Mouse (Mus musculus) stomach, embryonic 15.5 days (tissue): ENCODE results near the gene Ildr2. TPM values are rescaled to one million over a fixed set of nuclear protein-coding genes. Genes with fewer than 3 reads are reported as not detected.

Experiments used
- ATAC-seq: fragments of 200-750 bp; cut with Nextera tagmentation; 2 replicates; pipeline ENCODE4 v1.8.0; 2017; ENCODE audit warnings: low read depth, moderate number of reproducible peaks, moderate TSS enrichment; ENCODE audit not compliant: insufficient read depth, low FRiP score
- H3K27ac ChIP-seq: fragments of 300-500 bp; sonication (generic); 2 replicates; pipeline ENCODE4 v1.5.1; 2015; ENCODE audit warnings: mild to moderate bottlenecking, inconsistent platforms
- H3K27me3 ChIP-seq: fragments of 300-500 bp; sonication (generic); replicated peaks from 2 replicates; pipeline ENCODE4 v1.6.1; 2015; ENCODE audit warnings: inconsistent platforms
- H3K36me3 ChIP-seq: fragments of 300-500 bp; sonication (generic); 2 replicates; pipeline ENCODE4 v1.6.1; 2015; ENCODE audit warnings: inconsistent platforms
- H3K4me1 ChIP-seq: fragments of 300-500 bp; sonication (generic); 2 replicates; pipeline ENCODE4 v1.6.1; 2015; ENCODE audit warnings: inconsistent platforms
- H3K4me2 ChIP-seq: fragments of 300-500 bp; sonication (generic); 2 replicates; pipeline ENCODE4 v1.6.1; 2015; ENCODE audit warnings: mild to moderate bottlenecking, inconsistent platforms
- H3K4me3 ChIP-seq: fragments of 300-500 bp; sonication (generic); replicated peaks from 2 replicates; pipeline ENCODE4 v1.5.1; 2015; ENCODE audit warnings: inconsistent platforms
- H3K9ac ChIP-seq: fragments of 300-500 bp; sonication (generic); 2 replicates; pipeline ENCODE4 v1.6.1; 2015; ENCODE audit warnings: inconsistent platforms
- H3K9me3 ChIP-seq: fragments of 300-500 bp; sonication (generic); 2 replicates; pipeline ENCODE4 v1.6.1; 2016; ENCODE audit warnings: inconsistent platforms
- WGBS: fragments of 180-500 bp; shearing (Covaris S2); methylation state at CpG from one replicate; pipeline ENCODE4 v1.1.7; 2015; 5-methylcytosine and 5-hydroxymethylcytosine counted together
- polyA plus RNA-seq: library from polyadenylated mRNA; unstranded; fragments of >200 nt; fragmentation: Nextera tagmentation; extraction: Ambion mirVana; gene quantifications from 2 replicates; pipeline ENCODE4 v1.2.1, GENCODE M21; 2015

Ildr2 gene
- polyA plus RNA-seq, result 1.3 and 1.5 TPM in 2 replicates

GRCm38 (mm10) chr1:166253898-166254894 is at the start of gene Ildr2:
Ildr2 (plus strand) TSS chr1:166254139.
- peak; percentile 61; the same call in 1 of the 2 replicates for ATAC-seq
- no peaks in the 10 kb centered on the region for H3K36me3 ChIP-seq
- under 1% methylated on average over 65 of the region's 72 CpGs for WGBS
- no peak within 1 kb of the TSS for H3K27ac ChIP-seq
- H3K4me1 ChIP-seq, result peaks cover 4% of the 10 kb centered on the region; the same call in 1 of the 2 replicates
- H3K27me3 ChIP-seq, result peaks cover 28% of the 10 kb centered on the region; the same call in 1 of the 2 replicates
- H3K4me3 ChIP-seq, result peak within 1 kb of the TSS; percentile 49
- H3K9me3 ChIP-seq, result no peaks in the 10 kb centered on the region
- peak within 1 kb of the TSS; percentile 22 for H3K9ac ChIP-seq
- H3K4me2 ChIP-seq, result peak within 1 kb of the TSS; percentile 98

- no peak for ATAC-seq
- no peaks in the 10 kb centered on the region for H3K27me3 ChIP-seq
- H3K4me2 ChIP-seq, result no peak overlapping the region
- no peaks in the 10 kb centered on the region for H3K4me1 ChIP-seq
- H3K9me3 ChIP-seq, result no peaks in the 10 kb centered on the region
- WGBS, result 56% methylated on average over 5 of the region's 5 CpGs
- no peak overlapping the region for H3K9ac ChIP-seq
- H3K36me3 ChIP-seq, result no peaks in the 10 kb centered on the region
- no peak overlapping the region for H3K27ac ChIP-seq
- H3K4me3 ChIP-seq, result no peak overlapping the region
These were observed 49.8 kb upstream of the Ildr2 start for GRCm38 (mm10) chr1:166204171-166204570.

- no peak for ATAC-seq
- 71% methylated on average over 3 of the region's 3 CpGs for WGBS
- Histone ChIP-seq H3K4me1 (no peaks in the 10 kb centered on the region), H3K9ac (no peak overlapping the region), H3K4me2 (no peak overlapping the region), H3K36me3 (no peaks in the 10 kb centered on the region), H3K27ac (no peak overlapping the region), H3K9me3 (no peaks in the 10 kb centered on the region), H3K4me3 (no peak overlapping the region), H3K27me3 (no peaks in the 10 kb centered on the region)
These were observed 48.8 kb upstream of the Ildr2 start for GRCm38 (mm10) chr1:166205159-166205558.

- no peak for ATAC-seq
- Histone ChIP-seq H3K4me3 (no peak overlapping the region), H3K36me3 (no peaks in the 10 kb centered on the region), H3K9me3 (no peaks in the 10 kb centered on the region), H3K9ac (no peak overlapping the region), H3K27ac (no peak overlapping the region), H3K27me3 (no peaks in the 10 kb centered on the region), H3K4me2 (no peak overlapping the region), H3K4me1 (no peaks in the 10 kb centered on the region)
- WGBS, result 77% methylated on average over 6 of the region's 6 CpGs
These were observed 44.6 kb upstream of the Ildr2 start for GRCm38 (mm10) chr1:166209371-166209770.

- Histone ChIP-seq H3K4me1 (no peaks in the 10 kb centered on the region), H3K27me3 (no peaks in the 10 kb centered on the region), H3K4me2 (no peak overlapping the region), H3K9ac (no peak overlapping the region), H3K9me3 (no peaks in the 10 kb centered on the region), H3K36me3 (no peaks in the 10 kb centered on the region), H3K4me3 (no peak overlapping the region), H3K27ac (no peak overlapping the region)
- ATAC-seq, result no peak
- WGBS, result 82% methylated on average over 4 of the region's 4 CpGs
These were observed 39.8 kb upstream of the Ildr2 start for GRCm38 (mm10) chr1:166214181-166214580.

GRCm38 (mm10) chr1:166238315-166238969 is 15.5 kb upstream of the Ildr2 start, which contains the start of gene Mael:
Mael (minus strand) TSS chr1:166238747.
- Histone ChIP-seq H3K4me3 (no peak within 1 kb of the TSS), H3K9ac (no peak within 1 kb of the TSS), H3K4me1 (no peaks in the 10 kb centered on the region), H3K4me2 (no peak within 1 kb of the TSS), H3K27ac (no peak within 1 kb of the TSS), H3K9me3 (no peaks in the 10 kb centered on the region), H3K27me3 (no peaks in the 10 kb centered on the region), H3K36me3 (no peaks in the 10 kb centered on the region)
- WGBS, result 82% methylated on average over 53 of the region's 53 CpGs
- ATAC-seq, result no peak

GRCm38 (mm10) chr1:166244285-166244684 is 9.7 kb upstream of the Ildr2 start:
- WGBS, result 76% methylated on average over 6 of the region's 6 CpGs
- H3K4me1 ChIP-seq, result no peaks in the 10 kb centered on the region
- H3K27ac ChIP-seq, result no peak overlapping the region
- H3K27me3 ChIP-seq, result no peaks in the 10 kb centered on the region
- H3K36me3 ChIP-seq, result no peaks in the 10 kb centered on the region
- no peak overlapping the region for H3K4me2 ChIP-seq
- H3K9ac ChIP-seq, result no peak overlapping the region
- no peak overlapping the region for H3K4me3 ChIP-seq
- H3K9me3 ChIP-seq, result no peaks in the 10 kb centered on the region
- ATAC-seq, result no peak

- no peak overlapping the region for H3K4me3 ChIP-seq
- peak overlapping the region; percentile 98; the same call in 1 of the 2 replicates for H3K4me2 ChIP-seq
- H3K27ac ChIP-seq, result no peak overlapping the region
- no peak for ATAC-seq
- WGBS, result 53% methylated on average over 8 of the region's 8 CpGs
- H3K27me3 ChIP-seq, result peaks cover 28% of the 10 kb centered on the region; the same call in 1 of the 2 replicates
- H3K9me3 ChIP-seq, result no peaks in the 10 kb centered on the region
- peaks cover 4% of the 10 kb centered on the region; the same call in 1 of the 2 replicates for H3K4me1 ChIP-seq
- no peaks in the 10 kb centered on the region for H3K36me3 ChIP-seq
- H3K9ac ChIP-seq, result no peak overlapping the region
These were observed 1.2 kb downstream of the Ildr2 start for GRCm38 (mm10) chr1:166255091-166255490.

GRCm38 (mm10) chr1:166255651-166256050 is 1.7 kb downstream of the Ildr2 start:
- Histone ChIP-seq H3K9me3 (no peaks in the 10 kb centered on the region), H3K27me3 (peaks cover 28% of the 10 kb centered on the region; the same call in 1 of the 2 replicates), H3K9ac (no peak overlapping the region), H3K4me1 (peaks cover 4% of the 10 kb centered on the region; the same call in 1 of the 2 replicates), H3K4me2 (no peak overlapping the region), H3K36me3 (no peaks in the 10 kb centered on the region), H3K4me3 (no peak overlapping the region), H3K27ac (no peak overlapping the region)
- ATAC-seq, result peak; percentile 24; the same call in 1 of the 2 replicates
- WGBS, result 49% methylated on average over 2 of the region's 2 CpGs

- peaks cover 28% of the 10 kb centered on the region; the same call in 1 of the 2 replicates for H3K27me3 ChIP-seq
- no peak overlapping the region for H3K27ac ChIP-seq
- ATAC-seq, result no peak
- WGBS, result 14% methylated on average over 6 of the region's 6 CpGs
- H3K4me1 ChIP-seq, result peaks cover 4% of the 10 kb centered on the region; the same call in 1 of the 2 replicates
- H3K9me3 ChIP-seq, result no peaks in the 10 kb centered on the region
- no peak overlapping the region for H3K9ac ChIP-seq
- no peak overlapping the region for H3K4me2 ChIP-seq
- no peaks in the 10 kb centered on the region for H3K36me3 ChIP-seq
- H3K4me3 ChIP-seq, result no peak overlapping the region
These were observed 2.4 kb downstream of the Ildr2 start for GRCm38 (mm10) chr1:166256302-166256701.

- WGBS, result 67% methylated on average over 4 of the region's 4 CpGs
- H3K9me3 ChIP-seq, result no peaks in the 10 kb centered on the region
- no peak overlapping the region for H3K9ac ChIP-seq
- no peak for ATAC-seq
- H3K4me2 ChIP-seq, result no peak overlapping the region
- H3K4me3 ChIP-seq, result no peak overlapping the region
- no peaks in the 10 kb centered on the region for H3K36me3 ChIP-seq
- H3K4me1 ChIP-seq, result peaks cover 4% of the 10 kb centered on the region; the same call in 1 of the 2 replicates
- H3K27ac ChIP-seq, result no peak overlapping the region
- peaks cover 28% of the 10 kb centered on the region; the same call in 1 of the 2 replicates for H3K27me3 ChIP-seq
These were observed 3.0 kb downstream of the Ildr2 start for GRCm38 (mm10) chr1:166256898-166257297.
